Mouse (Mus musculus): Measurements from ENCODE around the gene Gm49387.

DNA sequence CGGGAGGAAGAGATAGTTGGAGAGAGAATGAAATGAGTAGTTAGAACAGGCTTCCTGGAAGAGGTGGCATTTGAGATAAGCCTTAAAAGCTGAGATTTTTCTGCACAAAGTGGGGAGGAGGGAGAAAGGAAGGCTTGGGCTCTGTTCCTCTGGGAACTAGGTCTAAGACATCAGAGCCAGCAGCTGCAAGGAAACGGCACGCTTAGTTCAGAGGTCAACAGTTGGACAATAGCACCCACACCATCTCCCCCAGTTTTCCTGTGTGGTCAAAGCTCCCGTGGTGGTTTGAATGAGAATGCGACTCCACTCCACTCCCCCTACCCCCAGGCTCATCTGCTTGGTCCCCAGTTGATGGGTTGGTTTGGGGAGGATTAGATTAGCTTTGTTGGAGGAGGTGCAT lies 81.5 kb downstream of the Gm49387 start:
- TF ChIP-seq CTCF (IDR thresholded peaks at IDR 0.05; ENCODE audit: low read depth, low read length) (no peak), POLR2A (IDR thresholded peaks at IDR 0.05; ENCODE audit: borderline replicate concordance, low read depth, low read length) (no peak)
